Mouse (Mus musculus): ENCODE measurements around the gene Slc22a16. TPM values are rescaled to one million over a fixed set of nuclear protein-coding genes. Genes with fewer than 3 reads are reported as not detected.
A peak's percentile ranks its signal among the peaks of the same experiment; 100 is the strongest.

Slc22a16 gene
- polyA plus RNA-seq, 1 experiment: not detected

DNA sequence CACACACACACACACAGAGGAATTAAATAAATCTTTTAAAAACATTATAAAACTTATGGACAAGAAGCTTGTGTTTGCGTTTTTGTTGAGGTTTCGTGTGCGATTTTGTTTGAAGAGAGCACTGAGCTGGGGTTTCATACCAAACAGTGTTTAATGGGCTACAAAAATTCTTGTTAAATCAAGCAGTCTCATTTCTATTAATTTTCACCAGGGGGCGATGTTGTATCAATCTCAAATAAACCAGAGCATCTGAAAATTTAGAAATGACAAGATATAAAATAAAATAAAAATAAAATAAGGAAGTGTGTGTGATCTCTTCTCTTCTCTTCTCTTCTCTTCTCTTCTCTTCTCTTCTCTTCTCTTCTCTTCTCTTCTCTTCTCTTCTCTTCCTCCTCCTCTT lies 79.5 kb downstream of the Slc22a16 start:
- TF ChIP-seq CTCF (IDR thresholded peaks at IDR 0.05; ENCODE audit: extremely low read depth, insufficient read depth, low read length) (0 out of 2 replicates have a peak, but pooled peaks have one; percentile 1), POLR2A (IDR thresholded peaks at IDR 0.05; ENCODE audit: extremely low read depth, insufficient read depth, low read length) (no peak)
- Histone ChIP-seq H3K27ac (ENCODE audit: insufficient read depth, low read length) (no peak overlapping the region), H3K4me3 (ENCODE audit: insufficient read depth, low read length) (no peak overlapping the region), H3K4me1 (ENCODE audit: control insufficient read depth, insufficient read depth, low read length) (no peaks in the 10 kb centered on the region; the same call in 1 of the 2 replicates)

DNA sequence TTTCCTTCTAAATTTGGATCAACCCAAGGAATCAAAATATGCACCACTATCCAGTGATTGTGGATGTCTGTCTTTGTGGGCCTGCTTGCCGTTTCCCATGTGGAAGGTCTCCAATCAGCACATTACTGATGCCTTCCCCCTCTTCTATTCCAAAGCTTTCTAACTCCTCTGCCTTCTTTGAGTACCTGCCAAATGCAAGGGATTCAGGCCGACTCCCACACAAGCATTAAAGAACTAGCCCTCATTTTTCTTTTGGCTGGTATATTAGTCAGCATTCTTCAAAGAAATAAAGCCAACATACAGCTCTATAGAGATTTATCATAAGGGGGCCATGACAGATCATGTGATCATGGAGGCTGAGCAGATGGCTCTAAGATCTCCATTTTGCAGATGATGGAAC lies 81.5 kb downstream of the Slc22a16 start:
- H3K4me1 ChIP-seq (ENCODE audit: control insufficient read depth, insufficient read depth, low read length): no peaks in the 10 kb centered on the region; the same call in 1 of the 2 replicates
- H3K4me3 ChIP-seq (ENCODE audit: insufficient read depth, low read length): no peak overlapping the region
- TF ChIP-seq POLR2A (IDR thresholded peaks at IDR 0.05; ENCODE audit: extremely low read depth, insufficient read depth, low read length) (no peak), CTCF (IDR thresholded peaks at IDR 0.05; ENCODE audit: extremely low read depth, insufficient read depth, low read length) (no peak)
- H3K27ac ChIP-seq (ENCODE audit: insufficient read depth, low read length): no peak overlapping the region

Other genes with a start within 250 kb of the Slc22a16 start
- gene Cdk19, start 230.8 kb upstream of the Slc22a16 start, polyA plus RNA-seq (2012; rRNA removed): 39.7 and 41.0 TPM in 2 replicates
- gene Ddo, start 59.7 kb downstream of the Slc22a16 start, polyA plus RNA-seq (2012; rRNA removed): 7.7 and 8.4 TPM in 2 replicates
- 1.4 and 1.6 TPM in 2 replicates for gene Mettl24, start 112.9 kb downstream of the Slc22a16 start, polyA plus RNA-seq (2012; rRNA removed)